In genomic region chr3:136749477-136749797, GRCm38 (mm10) we compare ENCODE assay signal across 24 mouse cellular contexts.
DNase-seq lines count a peak whose midpoint lies in the region; ATAC-seq and TF ChIP-seq lines count a peak whose summit lies in the region.
"Had no signal": no experiment of that assay in that cellular context is flagged by ENCODE, and none has a peak within 500 bp of the region (broad histone marks: within the 10 kb centered on the region; RNA-seq: fewer than 3 reads in every experiment).

No protein-coding gene starts in this region.

- H3K9me3 ChIP-seq in embryonic facial prominence, embryonic 14.5 days (ENCODE audit: control insufficient read depth, low read length), result no peaks in the 10 kb centered on the region
- no peaks in the 10 kb centered on the region for H3K9me3 ChIP-seq in embryonic facial prominence, embryonic 10.5 days
- no peaks in the 10 kb centered on the region for H3K9me3 ChIP-seq in forebrain, embryonic 14.5 days (replicated peaks; ENCODE audit: control insufficient read depth, low read length)
- no peaks in the 10 kb centered on the region for H3K9me3 ChIP-seq in forebrain, postnatal 0 days (ENCODE audit: low read length)
- H3K9me3 ChIP-seq in forebrain, embryonic 16.5 days (ENCODE audit: control insufficient read depth, low read length), result no peaks in the 10 kb centered on the region
- no peaks in the 10 kb centered on the region for H3K9me3 ChIP-seq in forebrain, embryonic 12.5 days
- H3K9me3 ChIP-seq: embryonic facial prominence, embryonic 12.5 days; embryonic facial prominence, embryonic 15.5 days; G1E had no signal

- no peak for DNase-seq in embryonic facial prominence, embryonic 14.5 days (ENCODE audit: low spot score)
- DNase-seq in embryonic facial prominence, embryonic 10.5 days (ENCODE audit: low spot score), result no peak
- DNase-seq in forebrain, embryonic 14.5 days (ENCODE audit: low spot score), result peak; percentile 27
- no peak for DNase-seq in forebrain, postnatal 0 days
- peak; percentile 45 for DNase-seq in brain, embryonic 14.5 days (ENCODE audit: low read depth)
- DNase-seq: adrenal gland, adult 2 months; adrenal gland, postnatal 10 days; adrenal gland, postnatal 25 days; B cell, adult 2 months; cerebellum, adult 11-12 months; cerebellum, postnatal 14 days; cerebellum, postnatal 36 days; embryo, embryonic 11 days; gastrocnemius, adult 2 months had no signal

- TF ChIP-seq CTCF in forebrain, postnatal 0 days (IDR thresholded peaks at IDR 0.05; ENCODE audit: low read depth), result no peak
- TF ChIP-seq CTCF in brain, embryonic 14.5 days (IDR thresholded peaks at IDR 0.05; ENCODE audit: borderline replicate concordance, extremely low read depth, insufficient read depth, insufficient read length), result no peak

- H3K27ac ChIP-seq in embryonic facial prominence, embryonic 14.5 days (replicated peaks; ENCODE audit: low read depth, low read length), result no peak overlapping the region
- H3K27ac ChIP-seq in embryonic facial prominence, embryonic 10.5 days (replicated peaks), result no peak overlapping the region
- no peak overlapping the region for H3K27ac ChIP-seq in forebrain, embryonic 14.5 days (ENCODE audit: low read depth, low read length)
- no peak overlapping the region for H3K27ac ChIP-seq in forebrain, postnatal 0 days (ENCODE audit: low read depth, low read length)
- H3K27ac ChIP-seq in forebrain, embryonic 16.5 days (ENCODE audit: low read length), result no peak overlapping the region
- no peak overlapping the region for H3K27ac ChIP-seq in forebrain, embryonic 12.5 days
- H3K27ac ChIP-seq: embryonic facial prominence, embryonic 12.5 days; embryonic facial prominence, embryonic 15.5 days; gastrocnemius, adult 2 months had no signal

- no peak overlapping the region for H3K9ac ChIP-seq in embryonic facial prominence, embryonic 14.5 days (ENCODE audit: low read depth, low read length)
- no peak overlapping the region for H3K9ac ChIP-seq in forebrain, embryonic 14.5 days (ENCODE audit: low read length)
- H3K9ac ChIP-seq in forebrain, postnatal 0 days, result no peak overlapping the region
- no peak overlapping the region for H3K9ac ChIP-seq in forebrain, embryonic 16.5 days (replicated peaks; ENCODE audit: low read depth, low read length)
- no peak overlapping the region for H3K9ac ChIP-seq in forebrain, embryonic 12.5 days
- H3K9ac ChIP-seq: embryonic facial prominence, embryonic 12.5 days; embryonic facial prominence, embryonic 15.5 days had no signal

- ATAC-seq in embryonic facial prominence, embryonic 14.5 days (ENCODE audit: low read depth), result peak; percentile 39; the same call in 1 of the 2 replicates
- ATAC-seq in forebrain, embryonic 14.5 days, result peak; percentile 55; the same call in 1 of the 2 replicates
- ATAC-seq in forebrain, postnatal 0 days, result no peak
- ATAC-seq in forebrain, embryonic 16.5 days, result 0 out of 2 replicates have a peak, but pooled peaks have one; percentile 4
- no peak for ATAC-seq in forebrain, embryonic 12.5 days (ENCODE audit: low FRiP score)
- no peak for ATAC-seq in activated CD4-positive, CD25-positive, alpha-beta regulatory T cell, adult 4 months
- ATAC-seq: CD4-positive, CD25-positive, alpha-beta regulatory T cell, adult 4 months; Patski had no signal

- no peak overlapping the region for H3K4me3 ChIP-seq in embryonic facial prominence, embryonic 14.5 days (ENCODE audit: low read depth, low read length)
- H3K4me3 ChIP-seq in embryonic facial prominence, embryonic 10.5 days, result no peak overlapping the region
- no peak overlapping the region for H3K4me3 ChIP-seq in forebrain, embryonic 14.5 days (ENCODE audit: low read depth, low read length)
- H3K4me3 ChIP-seq in forebrain, postnatal 0 days (ENCODE audit: low read depth, low read length), result no peak overlapping the region
- no peak overlapping the region for H3K4me3 ChIP-seq in forebrain, embryonic 16.5 days (replicated peaks; ENCODE audit: low read length)
- no peak overlapping the region for H3K4me3 ChIP-seq in forebrain, embryonic 12.5 days (replicated peaks)
- H3K4me3 ChIP-seq: embryonic facial prominence, embryonic 12.5 days; embryonic facial prominence, embryonic 15.5 days; erythroblast, embryonic 14.5 days; gastrocnemius, adult 2 months had no signal

- H3K4me1 ChIP-seq in embryonic facial prominence, embryonic 14.5 days (ENCODE audit: control insufficient read depth, insufficient read depth, low read length), result peaks cover 19% of the 10 kb centered on the region; the same call in 1 of the 2 replicates
- H3K4me1 ChIP-seq in embryonic facial prominence, embryonic 10.5 days, result peaks cover 24% of the 10 kb centered on the region
- peaks cover 28% of the 10 kb centered on the region for H3K4me1 ChIP-seq in forebrain, embryonic 14.5 days (ENCODE audit: control insufficient read depth, insufficient read depth, low read length)
- peaks cover 9% of the 10 kb centered on the region; the same call in 1 of the 2 replicates for H3K4me1 ChIP-seq in forebrain, postnatal 0 days (ENCODE audit: insufficient read depth)
- peaks cover 8% of the 10 kb centered on the region for H3K4me1 ChIP-seq in forebrain, embryonic 16.5 days (replicated peaks; ENCODE audit: control insufficient read depth, insufficient read depth, low read length)
- peaks cover 20% of the 10 kb centered on the region for H3K4me1 ChIP-seq in forebrain, embryonic 12.5 days

- TF ChIP-seq POLR2A in brain, embryonic 14.5 days (IDR thresholded peaks at IDR 0.05; ENCODE audit: borderline replicate concordance, extremely low read depth, insufficient read depth, insufficient read length, poor library complexity, severe bottlenecking), result no peak

- no peaks in the 10 kb centered on the region for H3K27me3 ChIP-seq in embryonic facial prominence, embryonic 14.5 days (replicated peaks; ENCODE audit: control insufficient read depth, insufficient read depth, low read length)
- H3K27me3 ChIP-seq in embryonic facial prominence, embryonic 10.5 days (replicated peaks; ENCODE audit: low read depth, poor library complexity, severe bottlenecking), result no peaks in the 10 kb centered on the region
- no peaks in the 10 kb centered on the region for H3K27me3 ChIP-seq in forebrain, embryonic 14.5 days (replicated peaks; ENCODE audit: control insufficient read depth, insufficient read depth, low read length)
- no peaks in the 10 kb centered on the region for H3K27me3 ChIP-seq in forebrain, postnatal 0 days (ENCODE audit: insufficient read depth, low read length)
- no peaks in the 10 kb centered on the region for H3K27me3 ChIP-seq in forebrain, embryonic 16.5 days (replicated peaks; ENCODE audit: control insufficient read depth, insufficient read depth, low read length)
- H3K27me3 ChIP-seq in forebrain, embryonic 12.5 days, result no peaks in the 10 kb centered on the region
- H3K27me3 ChIP-seq: CH12.LX; embryonic facial prominence, embryonic 12.5 days; embryonic facial prominence, embryonic 15.5 days; Patski had no signal

- no peaks in the 10 kb centered on the region for H3K36me3 ChIP-seq in embryonic facial prominence, embryonic 14.5 days (ENCODE audit: control insufficient read depth, insufficient read depth, low read length)
- H3K36me3 ChIP-seq in embryonic facial prominence, embryonic 10.5 days (replicated peaks), result no peaks in the 10 kb centered on the region
- H3K36me3 ChIP-seq in forebrain, embryonic 14.5 days (ENCODE audit: control insufficient read depth, insufficient read depth, low read length), result no peaks in the 10 kb centered on the region
- no peaks in the 10 kb centered on the region for H3K36me3 ChIP-seq in forebrain, postnatal 0 days (ENCODE audit: insufficient read depth)
- H3K36me3 ChIP-seq in forebrain, embryonic 16.5 days (ENCODE audit: control insufficient read depth, insufficient read depth), result no peaks in the 10 kb centered on the region
- no peaks in the 10 kb centered on the region for H3K36me3 ChIP-seq in forebrain, embryonic 12.5 days (replicated peaks)
- H3K36me3 ChIP-seq: embryonic facial prominence, embryonic 12.5 days; embryonic facial prominence, embryonic 15.5 days had no signal

- no peak overlapping the region for H3K4me2 ChIP-seq in embryonic facial prominence, embryonic 14.5 days (ENCODE audit: low read depth, low read length)
- no peak overlapping the region for H3K4me2 ChIP-seq in forebrain, embryonic 14.5 days (ENCODE audit: low read length)
- H3K4me2 ChIP-seq in forebrain, postnatal 0 days (ENCODE audit: low read depth), result no peak overlapping the region
- no peak overlapping the region for H3K4me2 ChIP-seq in forebrain, embryonic 16.5 days (ENCODE audit: low read length)
- H3K4me2 ChIP-seq in forebrain, embryonic 12.5 days, result no peak overlapping the region
- H3K4me2 ChIP-seq: embryonic facial prominence, embryonic 12.5 days; embryonic facial prominence, embryonic 15.5 days had no signal

Comparison
In these comparisons a context has a peak if more than half of its experiments do, and no peak if none do; other contexts are left out.
1. ATAC-seq: peak in embryonic facial prominence, embryonic 14.5 days (single experiment), forebrain, embryonic 14.5 days (single experiment) and forebrain, embryonic 16.5 days (single experiment); none in forebrain, postnatal 0 days (single experiment), forebrain, embryonic 12.5 days (single experiment) and activated CD4-positive, CD25-positive, alpha-beta regulatory T cell, adult 4 months (single experiment).
2. DNase-seq: peak in forebrain, embryonic 14.5 days (single experiment) and brain, embryonic 14.5 days (single experiment); none in embryonic facial prominence, embryonic 14.5 days (single experiment), embryonic facial prominence, embryonic 10.5 days (single experiment) and forebrain, postnatal 0 days (single experiment).